Mouse (Mus musculus) cerebellum, adult 11-12 months (tissue): ENCODE results near the gene Dnase2a.
A peak's percentile ranks its signal among the peaks of the same experiment; 100 is the strongest.

Source experiments
- DNase-seq: peaks from one replicate; pipeline ENCODE4 v3.0.0; 2022

Dnase2a gene

DNA sequence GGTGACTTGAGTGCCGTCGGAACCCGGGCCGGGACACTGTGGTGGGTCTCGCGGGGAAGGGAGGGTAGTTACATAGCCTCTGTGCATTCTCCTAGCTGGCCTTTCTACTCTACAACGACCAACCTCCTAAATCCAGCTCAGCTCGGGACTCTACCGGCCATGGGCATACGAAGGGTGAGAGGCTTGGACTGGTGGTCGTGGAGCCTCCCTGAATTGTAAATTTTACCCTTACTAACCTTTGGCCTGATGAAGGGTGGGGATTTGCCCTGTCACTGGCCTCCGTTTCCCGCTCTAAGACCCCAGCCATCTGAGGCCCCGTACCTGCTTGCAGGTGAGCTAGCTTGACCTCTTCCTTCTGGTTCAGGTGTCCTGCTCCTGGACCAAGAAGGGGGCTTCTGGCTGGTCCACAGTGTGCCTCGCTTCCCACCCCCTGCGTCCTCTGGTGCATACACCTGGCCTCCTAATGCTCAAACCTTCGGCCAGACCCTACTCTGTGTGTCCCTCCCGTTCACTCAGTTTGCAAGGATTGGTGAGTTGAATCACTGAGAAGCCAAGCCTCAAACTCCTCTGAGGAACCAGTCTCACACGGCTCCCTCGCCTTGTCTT lies 905 bp downstream of the Dnase2a start:
- DNase-seq = no peak

DNA sequence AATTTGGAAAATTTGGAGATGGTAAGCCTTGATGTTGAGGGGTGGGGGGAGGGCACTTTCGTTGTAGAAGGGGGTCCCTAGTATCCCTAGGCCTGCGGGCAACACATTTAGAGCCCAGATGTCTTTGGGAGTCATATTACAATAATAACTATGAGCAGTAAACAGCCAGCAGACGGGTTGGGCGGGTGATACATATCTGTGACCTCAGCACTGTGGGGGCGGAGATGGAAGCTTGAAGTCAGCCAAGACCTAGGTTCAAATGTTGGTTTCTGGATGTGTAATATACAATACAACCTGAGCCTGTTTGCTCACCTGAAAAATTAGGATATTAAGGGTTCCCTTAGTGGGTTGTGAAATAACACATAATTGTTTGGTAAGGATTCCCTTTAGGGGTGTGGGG lies 1.6 kb downstream of the Dnase2a start:
- no peak for DNase-seq

GRCm38 (mm10) chr8:84910551-84910950 lies 2.2 kb downstream of the Dnase2a start:
- peak; percentile 88 for DNase-seq

DNA sequence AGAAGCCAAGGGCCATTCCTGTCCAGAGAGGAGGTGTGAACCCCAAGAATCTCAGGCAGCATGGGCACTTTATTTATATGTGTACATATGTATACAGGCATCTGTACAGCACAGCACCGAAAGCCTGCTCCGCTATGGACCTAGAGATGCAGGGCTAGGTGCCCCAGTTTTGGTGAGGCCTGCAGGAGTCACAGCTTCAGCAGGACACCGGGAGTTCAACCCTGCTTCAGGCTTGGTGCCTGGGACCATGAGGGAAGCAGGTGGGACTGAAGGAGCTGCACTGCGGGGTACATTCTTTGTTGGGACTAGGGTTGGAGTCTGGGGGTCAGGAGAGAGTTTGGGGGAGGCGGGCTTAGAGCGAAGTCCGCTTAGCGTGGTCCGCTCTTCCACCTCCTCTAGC lies 3.5 kb downstream of the Dnase2a start:
- no peak for DNase-seq

GRCm38 (mm10) chr8:84912391-84912790 lies 4.0 kb downstream of the Dnase2a start:
- DNase-seq = no peak

DNA sequence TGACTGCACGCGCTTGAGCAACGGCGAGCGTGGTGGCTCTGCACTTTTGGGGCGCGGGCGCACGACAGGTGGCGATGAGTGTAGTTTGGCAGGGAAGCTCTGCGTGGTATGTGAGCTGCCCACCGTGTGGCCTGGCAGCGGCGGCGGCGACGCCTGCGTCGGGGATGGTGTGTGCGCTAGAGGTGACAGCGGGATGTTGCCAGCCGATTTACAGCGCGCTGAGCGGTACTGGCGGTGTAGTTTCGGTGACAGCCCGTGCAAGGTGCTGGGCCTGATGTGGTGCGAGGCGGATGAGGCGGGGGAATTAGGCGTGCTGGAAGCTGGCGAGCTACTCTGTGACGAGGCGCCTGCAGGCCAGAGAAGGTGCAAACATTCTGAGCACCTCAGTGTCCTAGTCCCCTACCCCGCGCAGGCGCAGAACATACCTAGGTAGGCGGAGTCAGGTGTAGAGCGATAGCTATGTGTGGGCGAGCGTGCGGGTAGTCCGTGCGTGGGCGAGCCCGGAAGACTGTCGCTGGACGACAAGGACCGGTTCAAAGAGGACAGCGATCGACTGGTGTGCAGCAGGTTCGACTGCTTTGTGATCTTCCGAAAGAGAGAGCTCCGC lies 4.6 kb downstream of the Dnase2a start:
- peak; percentile 93 for DNase-seq

DNA sequence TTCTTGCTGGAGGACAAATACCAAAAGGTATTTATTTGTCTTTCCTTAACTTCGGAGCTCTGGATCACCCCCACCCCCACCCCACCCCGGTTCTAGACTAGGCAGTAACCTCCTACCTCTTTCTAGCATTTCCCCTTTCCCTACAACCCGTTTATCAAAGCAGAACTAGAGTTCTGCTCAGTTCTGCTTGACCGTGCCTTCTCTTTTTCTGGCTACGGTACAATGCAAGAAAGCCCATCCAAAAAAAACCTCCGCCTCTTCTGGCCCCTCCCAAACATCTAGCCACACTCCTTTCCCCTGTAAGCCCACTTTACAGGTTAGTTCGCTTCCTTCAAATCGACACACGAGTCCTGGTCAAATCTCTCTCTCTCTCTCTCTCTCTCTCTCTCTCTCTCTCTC lies 5.1 kb downstream of the Dnase2a start:
- DNase-seq = no peak

GRCm38 (mm10) chr8:84913960-84914359 lies 5.6 kb downstream of the Dnase2a start:
- no peak for DNase-seq

GRCm38 (mm10) chr8:84915269-84915668 lies 6.9 kb downstream of the Dnase2a start:
- no peak for DNase-seq

GRCm38 (mm10) chr8:84917781-84918180 lies 9.4 kb downstream of the Dnase2a start:
- DNase-seq = no peak

- no peak for DNase-seq
Observed at GRCm38 (mm10) chr8:84918646-84919045, 10.3 kb downstream of the Dnase2a start.

GRCm38 (mm10) chr8:84921596-84921995 lies 13.2 kb downstream of the Dnase2a start:
- DNase-seq = no peak

DNA sequence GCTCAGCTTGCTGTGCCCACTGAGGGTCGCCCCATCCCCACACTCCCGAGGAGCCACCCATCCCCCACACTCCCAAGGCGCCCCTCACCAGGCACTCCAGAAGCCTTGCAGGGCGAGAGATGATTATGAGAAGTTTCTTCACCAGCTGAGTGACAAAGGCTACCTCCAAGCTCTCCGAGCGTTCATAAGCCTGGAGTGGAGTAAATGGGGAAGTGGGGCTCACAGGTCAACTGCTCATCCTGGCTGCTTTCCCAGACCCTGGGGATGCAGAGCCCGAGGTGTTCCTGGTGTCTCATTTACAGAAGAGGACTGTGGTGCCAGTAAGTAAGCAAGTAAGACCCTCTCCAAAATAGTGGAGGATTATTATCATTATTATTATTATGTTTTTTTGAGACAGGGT lies 17.2 kb downstream of the Dnase2a start:
- no peak for DNase-seq

DNA sequence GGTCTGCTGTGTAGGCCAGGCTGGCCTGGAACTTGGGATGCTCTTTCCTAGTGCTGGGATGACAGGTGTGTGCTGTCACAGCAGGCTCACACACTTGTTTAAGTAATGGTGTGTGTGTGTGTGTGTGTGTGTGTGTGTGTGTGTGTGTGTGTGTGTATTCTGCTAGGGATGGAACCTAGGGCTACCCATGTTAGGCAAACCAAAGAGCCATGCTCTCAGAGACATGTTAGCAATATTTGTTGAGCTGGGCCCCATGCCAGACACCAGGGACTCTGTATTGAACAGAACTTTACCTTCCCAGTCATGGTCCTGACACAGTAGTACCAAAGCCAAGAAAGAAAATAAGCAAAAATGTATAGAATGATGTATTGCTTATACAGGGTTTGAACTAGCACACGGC lies 19.2 kb downstream of the Dnase2a start:
- peak; percentile 28 for DNase-seq

GRCm38 (mm10) chr8:84928456-84929306 lies 20.3 kb downstream of the Dnase2a start:
- DNase-seq = peak; percentile 80

GRCm38 (mm10) chr8:84930582-84930981 lies 22.2 kb downstream of the Dnase2a start:
- DNase-seq = peak; percentile 23

DNA sequence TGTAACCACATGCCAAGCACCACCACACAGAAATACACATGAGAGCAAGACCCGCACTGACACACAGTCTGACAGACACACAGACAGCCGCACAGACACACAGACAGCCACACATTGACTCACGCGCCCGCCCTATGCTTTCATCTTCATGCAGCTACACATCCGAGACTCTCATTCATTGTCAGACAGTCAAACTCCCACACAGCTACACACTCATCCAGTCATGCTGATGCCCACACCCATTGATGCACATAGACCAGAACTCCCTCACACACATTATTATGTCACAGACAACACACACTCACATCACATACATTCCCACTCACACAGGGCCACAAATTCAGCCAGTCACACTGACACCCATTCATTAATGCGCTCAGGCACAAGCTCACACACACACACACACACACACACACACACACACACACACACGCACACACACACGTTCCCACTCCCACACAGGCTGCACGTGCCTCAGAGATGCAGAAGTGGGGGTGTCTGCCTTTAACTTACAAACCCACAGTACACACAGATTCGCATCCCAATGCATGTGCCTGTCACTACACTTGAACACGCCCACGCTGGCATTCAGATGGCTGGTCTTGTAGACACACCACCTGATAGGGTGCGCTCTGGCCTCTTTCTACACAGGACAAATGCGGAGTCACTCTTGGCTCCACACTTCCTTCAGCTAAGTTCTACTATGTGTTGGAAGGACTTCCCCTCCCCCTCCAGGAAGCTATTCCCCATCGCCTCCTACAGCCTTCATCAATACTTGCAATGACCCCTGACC lies 25.6 kb downstream of the Dnase2a start:
- DNase-seq = peak; percentile 65

- peak; percentile 90 for DNase-seq
Observed at GRCm38 (mm10) chr8:84934860-84935259, 26.5 kb downstream of the Dnase2a start.

GRCm38 (mm10) chr8:84935489-84935888 lies 27.1 kb downstream of the Dnase2a start:
- DNase-seq = peak; percentile 75

- peak; percentile 48 for DNase-seq
Observed at GRCm38 (mm10) chr8:84936041-84936961, 27.9 kb downstream of the Dnase2a start.

GRCm38 (mm10) chr8:84936962-84937546 lies 28.7 kb downstream of the Dnase2a start, which contains the start of gene Mast1:
Gene Mast1, minus strand, starts transcription at chr8:84937359.
- peak; percentile 84 for DNase-seq
